Mouse (Mus musculus): ENCODE measurements around the gene Cacna1h. TPM values are rescaled to one million over a fixed set of nuclear protein-coding genes. Genes with fewer than 3 reads are reported as not detected.

Cacna1h gene
- polyA plus RNA-seq, 1 experiment from 2014 or later = 13.8 TPM

GRCm38 (mm10) chr17:25416219-25416618 lies 17.4 kb downstream of the Cacna1h start:
- H3K4me2 ChIP-seq (replicated peaks) = no peak overlapping the region

GRCm38 (mm10) chr17:25415421-25415913 lies 18.1 kb downstream of the Cacna1h start:
- Histone ChIP-seq H3K4me3 (no peak overlapping the region), H3K4me1 (peaks cover 63% of the 10 kb centered on the region), H3K4me2 (replicated peaks) (no peak overlapping the region), H3K36me3 (no peaks in the 10 kb centered on the region), H3K9ac (replicated peaks) (no peak overlapping the region), H3K9me3 (no peaks in the 10 kb centered on the region), H3K27me3 (no peaks in the 10 kb centered on the region), H3K27ac (replicated peaks) (0 out of 2 replicates have a peak overlapping the region, but pooled peaks have one; percentile 1)
- 3% methylated on average over 6 of the region's 6 CpGs for WGBS
- no peak for ATAC-seq (replicated peaks)

More at GRCm38 (mm10) chr17:25416219-25416618, 17.4 kb downstream of the Cacna1h start:
- no peaks in the 10 kb centered on the region for H3K9me3 ChIP-seq
- no peak overlapping the region for H3K4me3 ChIP-seq
- no peaks in the 10 kb centered on the region for H3K36me3 ChIP-seq
- no peaks in the 10 kb centered on the region for H3K27me3 ChIP-seq
- 22% methylated on average over 3 of the region's 3 CpGs for WGBS
- ATAC-seq (replicated peaks) = peak; percentile 21; the same call in 1 of the 2 replicates
- peaks cover 60% of the 10 kb centered on the region for H3K4me1 ChIP-seq
- H3K27ac ChIP-seq (replicated peaks) = no peak overlapping the region
- H3K9ac ChIP-seq (replicated peaks) = no peak overlapping the region

- H3K9me3 ChIP-seq = no peaks in the 10 kb centered on the region
- no peak overlapping the region for H3K4me2 ChIP-seq (replicated peaks)
- ATAC-seq (replicated peaks) = no peak
- WGBS = 52% methylated on average over 3 of the region's 3 CpGs
- no peak overlapping the region for H3K27ac ChIP-seq (replicated peaks)
- no peaks in the 10 kb centered on the region for H3K27me3 ChIP-seq
- H3K4me3 ChIP-seq = no peak overlapping the region
- no peaks in the 10 kb centered on the region for H3K36me3 ChIP-seq
- H3K9ac ChIP-seq (replicated peaks) = no peak overlapping the region
- peaks cover 63% of the 10 kb centered on the region for H3K4me1 ChIP-seq
These were observed 18.7 kb downstream of the Cacna1h start for GRCm38 (mm10) chr17:25414917-25415316.

GRCm38 (mm10) chr17:25414209-25414608 lies 19.4 kb downstream of the Cacna1h start:
- no peak overlapping the region for H3K9ac ChIP-seq (replicated peaks)
- H3K27me3 ChIP-seq = no peaks in the 10 kb centered on the region
- WGBS = 74% methylated on average over 4 of the region's 4 CpGs
- ATAC-seq (replicated peaks) = no peak
- no peaks in the 10 kb centered on the region for H3K36me3 ChIP-seq
- H3K27ac ChIP-seq (replicated peaks) = no peak overlapping the region
- peaks cover 63% of the 10 kb centered on the region for H3K4me1 ChIP-seq
- H3K9me3 ChIP-seq = no peaks in the 10 kb centered on the region
- no peak overlapping the region for H3K4me3 ChIP-seq
- H3K4me2 ChIP-seq (replicated peaks) = no peak overlapping the region

GRCm38 (mm10) chr17:25411251-25411650 lies 22.3 kb downstream of the Cacna1h start:
- Histone ChIP-seq H3K4me3 (no peak overlapping the region), H3K4me1 (peaks cover 67% of the 10 kb centered on the region), H3K9me3 (no peaks in the 10 kb centered on the region), H3K9ac (replicated peaks) (no peak overlapping the region), H3K36me3 (no peaks in the 10 kb centered on the region), H3K27ac (replicated peaks) (no peak overlapping the region), H3K4me2 (replicated peaks) (no peak overlapping the region), H3K27me3 (0 out of 2 replicates have a peak, but pooled peaks cover 4% of the 10 kb centered on the region)
- WGBS = 58% methylated on average over 4 of the region's 4 CpGs
- no peak for ATAC-seq (replicated peaks)

- H3K4me3 ChIP-seq = no peak overlapping the region
- H3K9ac ChIP-seq (replicated peaks) = no peak overlapping the region
- H3K27ac ChIP-seq (replicated peaks) = 0 out of 2 replicates have a peak overlapping the region, but pooled peaks have one; percentile 63
- H3K4me2 ChIP-seq (replicated peaks) = no peak overlapping the region
- ATAC-seq (replicated peaks) = no peak
- H3K4me1 ChIP-seq = peaks cover 67% of the 10 kb centered on the region
- no peaks in the 10 kb centered on the region for H3K36me3 ChIP-seq
- 0 out of 2 replicates have a peak, but pooled peaks cover 4% of the 10 kb centered on the region for H3K27me3 ChIP-seq
- WGBS = 16% methylated on average over 7 of the region's 7 CpGs
- no peaks in the 10 kb centered on the region for H3K9me3 ChIP-seq
These were observed 22.8 kb downstream of the Cacna1h start for GRCm38 (mm10) chr17:25410786-25411185.

GRCm38 (mm10) chr17:25410180-25410579 lies 23.4 kb downstream of the Cacna1h start:
- peaks cover 67% of the 10 kb centered on the region for H3K4me1 ChIP-seq
- no peak for ATAC-seq (replicated peaks)

GRCm38 (mm10) chr17:25409621-25410020 lies 24.0 kb downstream of the Cacna1h start:
- no peaks in the 10 kb centered on the region for H3K36me3 ChIP-seq
- no peak for ATAC-seq (replicated peaks)
- no peak overlapping the region for H3K9ac ChIP-seq (replicated peaks)
- peaks cover 67% of the 10 kb centered on the region for H3K4me1 ChIP-seq
- H3K27me3 ChIP-seq = 0 out of 2 replicates have a peak, but pooled peaks cover 6% of the 10 kb centered on the region
- WGBS = 27% methylated on average over 7 of the region's 7 CpGs
- H3K9me3 ChIP-seq = no peaks in the 10 kb centered on the region
- peak overlapping the region; percentile 63 for H3K27ac ChIP-seq (replicated peaks)
- no peak overlapping the region for H3K4me3 ChIP-seq
- H3K4me2 ChIP-seq (replicated peaks) = no peak overlapping the region

More at GRCm38 (mm10) chr17:25410180-25410579, 23.4 kb downstream of the Cacna1h start:
- no peaks in the 10 kb centered on the region for H3K9me3 ChIP-seq
- no peak overlapping the region for H3K4me2 ChIP-seq (replicated peaks)
- H3K36me3 ChIP-seq = no peaks in the 10 kb centered on the region
- peak overlapping the region; percentile 63 for H3K27ac ChIP-seq (replicated peaks)
- no peak overlapping the region for H3K9ac ChIP-seq (replicated peaks)
- H3K4me3 ChIP-seq = no peak overlapping the region
- 0 out of 2 replicates have a peak, but pooled peaks cover 4% of the 10 kb centered on the region for H3K27me3 ChIP-seq
- WGBS = 71% methylated on average over 6 of the region's 6 CpGs

GRCm38 (mm10) chr17:25408302-25408999 lies 25.1 kb downstream of the Cacna1h start:
- no peaks in the 10 kb centered on the region for H3K36me3 ChIP-seq
- ATAC-seq (replicated peaks) = no peak
- no peak overlapping the region for H3K4me2 ChIP-seq (replicated peaks)
- peaks cover 17% of the 10 kb centered on the region; the same call in 1 of the 2 replicates for H3K27me3 ChIP-seq
- H3K9me3 ChIP-seq = no peaks in the 10 kb centered on the region
- H3K4me1 ChIP-seq = peaks cover 74% of the 10 kb centered on the region
- 84% methylated on average over 7 of the region's 7 CpGs for WGBS
- no peak overlapping the region for H3K9ac ChIP-seq (replicated peaks)
- H3K4me3 ChIP-seq = no peak overlapping the region
- no peak overlapping the region for H3K27ac ChIP-seq (replicated peaks)

GRCm38 (mm10) chr17:25407352-25407751 lies 26.2 kb downstream of the Cacna1h start:
- Histone ChIP-seq H3K9ac (replicated peaks) (no peak overlapping the region), H3K4me1 (peaks cover 74% of the 10 kb centered on the region), H3K9me3 (no peaks in the 10 kb centered on the region), H3K4me2 (replicated peaks) (no peak overlapping the region), H3K27me3 (peaks cover 28% of the 10 kb centered on the region), H3K27ac (replicated peaks) (peak overlapping the region; percentile 38; the same call in 1 of the 2 replicates), H3K4me3 (no peak overlapping the region), H3K36me3 (no peaks in the 10 kb centered on the region)
- WGBS = 63% methylated on average over 4 of the region's 4 CpGs
- no peak for ATAC-seq (replicated peaks)

- ATAC-seq (replicated peaks) = peak; percentile 46
- H3K4me3 ChIP-seq = no peak overlapping the region
- H3K4me1 ChIP-seq = peaks cover 67% of the 10 kb centered on the region
- 1% methylated on average over 6 of the region's 6 CpGs for WGBS
- peaks cover 42% of the 10 kb centered on the region for H3K27me3 ChIP-seq
- H3K4me2 ChIP-seq (replicated peaks) = 0 out of 2 replicates have a peak overlapping the region, but pooled peaks have one; percentile 13
- H3K9me3 ChIP-seq = no peaks in the 10 kb centered on the region
- no peaks in the 10 kb centered on the region for H3K36me3 ChIP-seq
- H3K27ac ChIP-seq (replicated peaks) = peak overlapping the region; percentile 38
- 0 out of 2 replicates have a peak overlapping the region, but pooled peaks have one; percentile 16 for H3K9ac ChIP-seq (replicated peaks)
These were observed 27.6 kb downstream of the Cacna1h start for GRCm38 (mm10) chr17:25406011-25406441.

- Histone ChIP-seq H3K27ac (replicated peaks) (peak overlapping the region; percentile 38), H3K4me1 (peaks cover 60% of the 10 kb centered on the region), H3K4me2 (replicated peaks) (no peak overlapping the region; the same call in 1 of the 2 replicates), H3K27me3 (peaks cover 48% of the 10 kb centered on the region), H3K36me3 (no peaks in the 10 kb centered on the region), H3K9me3 (no peaks in the 10 kb centered on the region), H3K9ac (replicated peaks) (0 out of 2 replicates have a peak overlapping the region, but pooled peaks have one; percentile 16), H3K4me3 (no peak overlapping the region)
- ATAC-seq (replicated peaks) = peak; percentile 34
- 2% methylated on average over 9 of the region's 10 CpGs for WGBS
These were observed 28.2 kb downstream of the Cacna1h start for GRCm38 (mm10) chr17:25405224-25405895.

All from forebrain, embryonic 15.5 days (tissue).